Comparison of ENCODE assay signal across 21 mouse cellular contexts in genomic region chr14:28099084-28099483, GRCm38 (mm10).
"Had no signal": no experiment of that assay in that cellular context is flagged by ENCODE, and none has a peak within 500 bp of the region (broad histone marks: within the 10 kb centered on the region; RNA-seq: fewer than 3 reads in every experiment).

No protein-coding gene starts in this region.

- H3K9ac ChIP-seq: lung, embryonic 15.5 days; midbrain, embryonic 12.5 days; neural tube, embryonic 13.5 days; neural tube, embryonic 15.5 days had no signal

- ATAC-seq: lung, postnatal 0 days; midbrain, embryonic 16.5 days had no signal

- H3K4me2 ChIP-seq: lung, embryonic 15.5 days; midbrain, embryonic 12.5 days; neural tube, embryonic 13.5 days; neural tube, embryonic 15.5 days had no signal

- DNase-seq: lung, adult 2 months; lung, postnatal 14 days; lung, postnatal 36 days; midbrain, embryonic 14.5 days; retina, postnatal 1 day; right cerebral cortex, adult 18-20 months; right cerebral cortex, postnatal 25 days; right cerebral cortex, postnatal 4 days; spleen, adult 18-20 months; thymus, adult 18-20 months; thymus, postnatal 14 days; thymus, postnatal 36 days had no signal

- H3K27ac ChIP-seq: lung, embryonic 15.5 days; macrophage; midbrain, embryonic 12.5 days; neural tube, embryonic 13.5 days; neural tube, embryonic 15.5 days had no signal

- H3K9me3 ChIP-seq: lung, embryonic 15.5 days; midbrain, embryonic 12.5 days; neural tube, embryonic 13.5 days; neural tube, embryonic 15.5 days had no signal

- H3K4me1 ChIP-seq: lung, embryonic 15.5 days; megakaryocyte, embryonic 14.5 days; midbrain, embryonic 12.5 days; neural tube, embryonic 13.5 days; neural tube, embryonic 15.5 days had no signal

- H3K36me3 ChIP-seq: lung, embryonic 15.5 days; midbrain, embryonic 12.5 days; neural tube, embryonic 13.5 days; neural tube, embryonic 15.5 days had no signal

- H3K27me3 ChIP-seq: lung, embryonic 15.5 days; megakaryocyte, embryonic 14.5 days; midbrain, embryonic 12.5 days; neural tube, embryonic 13.5 days; neural tube, embryonic 15.5 days had no signal

- H3K4me3 ChIP-seq: lung, embryonic 15.5 days; megakaryocyte, embryonic 14.5 days; midbrain, embryonic 12.5 days; myocyte; neural tube, embryonic 13.5 days; neural tube, embryonic 15.5 days had no signal
